Mouse (Mus musculus) layer of hippocampus, adult 11-12 months (tissue): ENCODE results near the gene Adam8.
A peak's percentile ranks its signal among the peaks of the same experiment; 100 is the strongest.

Experiments used
- DNase-seq: peaks from one replicate; pipeline ENCODE4 v3.0.0; 2022; ENCODE audit warnings: low spot score

The Adam8 gene

DNA sequence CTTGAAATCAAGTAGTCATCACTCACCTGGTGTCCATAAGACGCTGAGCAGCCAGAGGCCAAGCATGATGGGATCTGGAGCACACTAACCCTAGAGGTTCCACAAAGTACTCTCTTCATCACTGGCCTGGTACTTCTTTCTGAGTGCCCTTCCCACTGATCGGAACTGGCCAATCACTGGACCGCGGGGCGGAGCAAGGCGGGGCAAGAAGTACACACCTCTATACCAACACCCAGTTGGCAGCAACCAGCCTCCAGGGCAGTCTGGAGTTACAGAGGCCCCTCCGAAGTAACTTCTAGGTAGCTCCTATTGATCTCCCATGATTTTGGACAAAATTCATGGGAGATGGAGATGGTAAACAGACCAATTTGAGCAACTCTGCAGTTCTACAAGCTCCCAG lies at the start of gene Adam8:
Gene Adam8 (minus strand): TSS at position 157 of the 400 bp plus-strand sequence.
- DNase-seq, result no peak

DNA sequence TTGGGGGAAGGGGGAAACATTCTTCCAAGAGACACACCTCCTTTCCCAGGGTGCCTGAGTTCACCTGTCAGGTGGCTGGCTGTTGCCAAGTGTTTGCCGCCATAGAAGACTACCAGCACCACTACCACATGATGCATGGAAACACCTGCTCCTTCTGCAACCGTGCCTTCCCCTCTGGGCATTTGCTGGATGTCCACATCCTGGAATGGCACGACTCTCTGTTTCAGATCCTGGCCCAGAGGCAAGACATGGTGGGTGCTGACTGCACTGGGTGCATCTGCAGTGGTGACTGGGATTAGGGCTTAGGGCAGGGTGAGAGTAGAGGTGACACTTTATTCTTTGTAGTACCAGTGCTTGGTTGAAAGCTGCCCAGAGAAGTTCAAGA lies 44.8 kb upstream of the Adam8 start:
- DNase-seq, result peak; percentile 4

- peak; percentile 95 for DNase-seq
Observed at GRCm38 (mm10) chr7:140036281-140037170, 44.2 kb upstream of the Adam8 start, which contains the start of the genes Zfp511 and Tubgcp2. Zfp511 (plus strand) TSS chr7:140036391. Tubgcp2 (minus strand) TSS chr7:140036669.

GRCm38 (mm10) chr7:140035456-140035855 lies 43.1 kb upstream of the Adam8 start:
- DNase-seq, result peak; percentile 1

- DNase-seq, result peak; percentile 2
Observed at GRCm38 (mm10) chr7:140033386-140033785, 41.0 kb upstream of the Adam8 start.

- peak; percentile 2 for DNase-seq
Observed at GRCm38 (mm10) chr7:140032366-140032765, 40.0 kb upstream of the Adam8 start.

- peak; percentile 1 for DNase-seq
Observed at GRCm38 (mm10) chr7:140031771-140032170, 39.4 kb upstream of the Adam8 start.

- DNase-seq, result peak; percentile 1
Observed at GRCm38 (mm10) chr7:140011336-140011735, 19.0 kb upstream of the Adam8 start.

DNA sequence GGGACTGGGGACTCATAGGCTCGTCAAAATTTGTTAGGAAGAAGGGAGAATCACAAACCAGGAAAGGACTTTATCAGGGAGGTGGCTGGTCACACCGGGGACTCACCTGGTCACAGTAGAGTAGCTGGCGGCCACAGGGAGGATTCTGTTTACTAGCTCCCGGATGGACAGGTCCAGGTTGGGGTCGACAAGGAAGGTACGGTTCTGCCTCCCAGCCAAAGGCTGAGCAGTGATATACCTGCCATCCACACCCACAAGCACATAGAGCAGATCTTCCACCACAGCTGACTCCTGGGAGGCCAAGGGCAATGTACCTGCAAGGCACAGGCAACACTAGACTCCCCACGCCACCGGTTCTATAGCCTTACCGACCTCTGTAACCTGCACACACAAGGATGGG lies 15.4 kb upstream of the Adam8 start:
- DNase-seq, result peak; percentile 2

- DNase-seq, result peak; percentile 2
Observed at GRCm38 (mm10) chr7:140006861-140007611, 14.7 kb upstream of the Adam8 start.

- DNase-seq, result peak; percentile 1
Observed at GRCm38 (mm10) chr7:140004666-140005065, 12.3 kb upstream of the Adam8 start.

DNA sequence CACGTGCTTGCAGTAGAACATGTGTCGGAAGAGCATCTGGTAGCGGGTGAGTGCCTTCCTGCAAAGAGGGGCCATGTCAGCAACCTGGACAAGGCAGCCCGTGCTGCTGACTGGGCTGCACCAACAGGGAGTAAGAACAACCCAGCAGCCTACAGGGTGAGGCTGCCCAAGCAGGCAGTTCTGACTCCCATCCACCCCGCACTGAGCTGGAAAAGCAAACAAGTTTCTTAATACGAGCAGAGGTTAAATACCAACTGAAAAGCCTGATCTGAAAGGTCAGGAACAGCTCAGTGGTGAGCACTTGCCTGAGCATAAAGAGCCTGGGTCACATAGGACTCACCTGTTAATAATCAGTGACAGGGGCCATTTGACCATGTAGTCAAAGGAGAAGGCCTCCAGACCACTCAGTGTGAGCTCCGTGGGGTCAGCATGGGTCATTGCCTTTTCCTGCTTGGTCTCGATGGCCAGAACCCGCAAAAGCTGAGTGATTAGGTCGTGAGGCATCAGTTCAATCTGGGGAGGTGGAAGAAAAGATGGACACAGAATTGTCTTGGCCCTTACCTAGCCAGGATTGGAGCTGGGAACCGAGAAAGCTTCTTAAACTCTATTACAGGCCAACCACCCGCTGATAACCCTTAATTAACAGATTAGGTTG lies 8.9 kb upstream of the Adam8 start:
- DNase-seq, result peak; percentile 2

- peak; percentile 33 for DNase-seq
Observed at GRCm38 (mm10) chr7:139998691-139999350, 6.5 kb upstream of the Adam8 start.

DNA sequence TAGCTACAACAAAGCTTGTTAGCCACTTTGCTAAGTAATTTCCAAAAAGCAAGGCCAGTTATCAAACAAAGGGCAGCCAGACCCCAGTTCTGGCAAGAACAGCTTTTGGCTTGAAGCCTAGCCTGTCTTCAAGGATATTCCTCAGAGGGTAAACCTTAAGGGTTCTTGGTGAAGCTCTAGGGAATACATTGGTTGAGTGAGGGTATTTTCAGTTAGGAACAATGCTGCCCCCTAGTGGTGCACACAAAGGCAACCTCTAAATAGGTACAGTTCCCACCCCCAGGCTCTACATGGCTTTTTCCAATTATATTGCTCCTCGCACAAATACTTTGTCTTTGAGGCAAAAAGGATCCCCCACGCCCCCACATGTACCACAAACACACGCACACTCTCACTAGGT lies 2.3 kb upstream of the Adam8 start:
- DNase-seq, result peak; percentile 80

GRCm38 (mm10) chr7:139994202-139994601 lies 1.8 kb upstream of the Adam8 start:
- DNase-seq, result no peak

GRCm38 (mm10) chr7:139993532-139993931 lies 1.2 kb upstream of the Adam8 start:
- DNase-seq, result no peak

GRCm38 (mm10) chr7:139990864-139991394 lies 1.4 kb downstream of the Adam8 start:
- no peak for DNase-seq

- DNase-seq, result no peak
Observed at GRCm38 (mm10) chr7:139988272-139988671, 4.1 kb downstream of the Adam8 start.

- no peak for DNase-seq
Observed at GRCm38 (mm10) chr7:139984505-139984904, 7.9 kb downstream of the Adam8 start.

DNA sequence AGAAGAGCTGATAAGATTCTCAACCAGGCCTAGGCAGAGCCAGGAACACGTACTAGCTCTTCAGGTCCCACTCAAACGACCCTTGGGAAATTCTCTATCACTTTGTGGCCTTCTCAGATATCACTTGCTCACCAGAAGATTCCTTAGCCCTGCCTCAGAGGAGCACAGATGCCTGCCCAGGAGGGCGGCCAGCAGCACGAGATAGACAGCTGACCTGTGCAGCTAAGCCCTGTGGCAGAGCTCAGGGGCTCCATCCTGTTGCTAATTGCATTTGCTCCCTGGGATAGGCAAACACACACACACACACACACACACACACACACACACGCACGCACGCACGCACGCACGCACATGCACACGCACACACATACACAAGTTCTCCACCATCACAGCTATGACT lies 10.3 kb downstream of the Adam8 start:
- no peak for DNase-seq

GRCm38 (mm10) chr7:139980778-139981177 lies 11.6 kb downstream of the Adam8 start:
- no peak for DNase-seq
